Mouse (Mus musculus): Measurements from ENCODE around the gene Fam118a.
A peak's percentile ranks its signal among the peaks of the same experiment; 100 is the strongest.
"Not testable (repeated sequence)": the region's sequence is repeated elsewhere in the genome, so short reads cannot be mapped to it uniquely, and the experiment has no call there.

The Fam118a gene

GRCm38 (mm10) chr15:85028648-85029047 lies at the start of gene Fam118a:
Fam118a (plus strand) TSS chr15:85028948.
- not testable (repeated sequence) for DNase-seq

DNA sequence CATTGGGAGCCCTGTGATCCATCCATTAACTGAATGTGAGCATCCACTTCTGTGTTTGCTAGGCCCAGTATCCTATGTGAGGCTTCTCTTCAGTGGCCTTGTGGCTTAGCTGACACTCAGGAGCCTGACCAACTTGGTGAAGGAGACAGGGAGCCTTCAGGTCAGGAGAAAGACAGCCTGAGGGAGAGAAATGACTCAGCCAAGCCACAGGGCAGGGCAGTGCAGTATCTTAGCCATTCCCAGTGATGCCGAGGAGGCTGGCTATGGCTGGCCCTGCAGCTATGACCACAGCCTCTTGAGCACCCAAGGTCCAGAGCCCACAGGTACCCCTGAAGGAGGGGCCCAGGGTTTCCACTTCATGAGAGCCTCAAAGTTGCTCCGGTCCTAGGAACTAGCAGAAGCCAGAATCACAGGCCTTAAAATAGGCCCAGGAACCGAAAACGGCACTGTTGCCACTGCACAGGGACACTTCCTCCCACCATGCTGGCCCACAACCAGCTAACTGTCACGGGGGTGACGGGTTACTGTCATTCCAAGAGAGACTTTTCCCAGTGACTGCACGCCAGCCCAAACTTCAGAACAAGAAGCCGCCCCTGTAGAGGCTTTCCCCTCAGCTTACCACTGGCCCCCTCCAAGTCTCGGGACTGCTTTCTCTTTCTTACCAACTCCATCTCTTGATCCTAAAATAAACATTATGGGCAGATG lies 47.0 kb upstream of the Fam118a start:
- no peak for DNase-seq

DNA sequence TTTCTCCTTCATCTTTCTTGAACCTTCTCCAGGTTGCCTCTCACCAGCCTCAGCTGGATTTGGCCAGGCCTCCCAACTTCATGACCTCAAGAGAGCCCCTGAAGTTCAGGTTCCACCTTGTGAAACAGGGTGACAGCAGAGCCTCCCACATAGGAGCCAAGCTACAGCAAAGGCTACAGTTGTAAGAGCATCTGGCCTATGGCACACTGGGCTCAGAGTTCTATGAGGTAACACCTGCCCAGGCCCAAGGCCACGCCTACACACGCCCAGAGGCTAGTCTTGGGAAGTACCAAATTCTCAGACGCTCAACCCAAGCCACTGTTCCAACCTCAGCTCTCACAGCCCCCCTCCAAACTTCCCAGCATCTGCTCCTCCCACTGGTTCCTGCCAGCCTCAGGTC lies 45.9 kb upstream of the Fam118a start:
- no peak for DNase-seq

GRCm38 (mm10) chr15:84983721-84984120 lies 45.0 kb upstream of the Fam118a start:
- no peak for DNase-seq

DNA sequence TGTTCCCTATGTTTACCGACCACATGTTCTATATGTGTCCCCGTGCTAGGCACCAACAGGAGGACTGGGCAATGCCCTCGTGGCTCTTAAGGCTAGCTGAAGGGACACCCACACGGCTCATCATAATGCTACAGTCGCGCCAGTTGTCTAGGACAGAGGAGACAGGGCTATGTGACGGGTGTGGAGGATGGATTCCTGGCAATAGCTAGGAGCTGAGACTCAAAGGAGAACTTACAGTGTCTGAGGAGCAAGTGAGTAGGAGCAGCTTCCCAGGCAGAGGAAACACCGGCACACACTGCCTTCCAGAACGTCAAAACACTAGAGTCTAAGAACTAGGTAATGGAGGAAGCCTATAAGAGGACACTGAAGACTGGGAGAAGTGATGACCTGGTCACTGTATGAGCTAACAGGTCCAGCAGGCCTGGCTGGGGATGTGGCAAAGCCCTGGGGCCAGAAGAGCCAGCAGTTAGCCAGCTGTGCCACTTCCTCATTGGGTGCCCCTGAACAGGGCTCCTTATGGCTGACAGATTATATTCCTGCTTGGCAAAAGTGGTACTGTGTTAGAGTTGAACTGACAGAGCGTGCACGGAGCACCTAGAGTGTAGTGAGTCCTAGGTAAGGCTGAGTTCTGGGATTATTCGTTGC lies 43.1 kb upstream of the Fam118a start:
- no peak for DNase-seq

GRCm38 (mm10) chr15:84986171-84987019 lies 42.4 kb upstream of the Fam118a start:
- peak; percentile 43 for DNase-seq

GRCm38 (mm10) chr15:84987020-84987815 lies 41.5 kb upstream of the Fam118a start:
- peak; percentile 60 for DNase-seq

DNA sequence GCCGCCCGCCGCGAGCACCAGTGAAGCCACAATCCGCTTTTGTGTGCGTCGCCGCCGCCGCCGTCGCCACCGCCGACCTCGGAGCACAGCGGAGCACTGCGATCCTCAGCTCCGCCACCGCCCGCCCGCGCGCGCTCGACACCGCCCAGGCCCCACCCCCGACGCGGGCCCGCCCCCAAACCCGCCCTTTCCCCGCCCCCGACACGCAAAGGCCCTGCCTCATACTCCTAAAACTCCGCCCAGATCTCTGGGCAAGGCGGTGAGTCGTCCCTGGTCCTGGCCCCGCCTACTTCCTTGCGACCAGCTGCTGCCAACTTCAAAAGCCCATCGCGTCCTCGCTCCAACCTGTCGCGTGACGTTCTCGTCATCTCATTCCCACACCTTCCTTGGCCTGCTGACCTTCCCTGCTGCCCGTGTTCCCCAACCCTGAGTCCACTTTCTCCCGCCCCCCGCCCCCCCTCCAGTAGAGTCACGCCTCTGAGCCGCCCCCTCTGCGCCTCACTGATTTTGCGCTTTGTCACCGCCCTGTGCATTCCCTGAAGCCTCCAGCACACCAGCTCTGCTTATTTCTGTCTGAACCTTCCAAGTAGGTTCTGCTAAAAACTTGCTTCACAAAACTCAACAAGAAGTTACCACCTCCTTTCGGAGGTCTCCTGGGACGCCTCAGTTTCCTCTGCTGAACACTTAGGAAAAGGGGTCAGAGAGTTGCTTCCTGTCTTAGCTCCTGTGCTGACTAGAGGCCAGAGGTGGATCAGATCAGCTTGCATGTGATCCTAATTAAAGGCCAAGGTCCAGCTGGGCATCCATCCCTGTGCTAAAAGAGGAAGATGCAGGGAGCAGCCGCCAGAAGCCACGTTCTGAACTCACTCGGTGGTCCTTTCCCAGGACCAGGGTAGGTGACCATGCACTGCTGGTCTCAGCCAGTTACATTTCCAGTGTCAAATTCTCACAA lies 40.6 kb upstream of the Fam118a start, which contains the start of gene 5031439G07Rik:
5031439G07Rik (minus strand) TSS at position 678 of the 952 bp plus-strand sequence.
- DNase-seq: peak; percentile 92

- DNase-seq: no peak
These were observed 39.6 kb upstream of the Fam118a start for GRCm38 (mm10) chr15:84989098-84989497.

GRCm38 (mm10) chr15:84989771-84990170 lies 39.0 kb upstream of the Fam118a start:
- DNase-seq: no peak

- DNase-seq: no peak
These were observed 34.2 kb upstream of the Fam118a start for GRCm38 (mm10) chr15:84994498-84994897.

- no peak for DNase-seq
These were observed 33.7 kb upstream of the Fam118a start for GRCm38 (mm10) chr15:84995041-84995440.

DNA sequence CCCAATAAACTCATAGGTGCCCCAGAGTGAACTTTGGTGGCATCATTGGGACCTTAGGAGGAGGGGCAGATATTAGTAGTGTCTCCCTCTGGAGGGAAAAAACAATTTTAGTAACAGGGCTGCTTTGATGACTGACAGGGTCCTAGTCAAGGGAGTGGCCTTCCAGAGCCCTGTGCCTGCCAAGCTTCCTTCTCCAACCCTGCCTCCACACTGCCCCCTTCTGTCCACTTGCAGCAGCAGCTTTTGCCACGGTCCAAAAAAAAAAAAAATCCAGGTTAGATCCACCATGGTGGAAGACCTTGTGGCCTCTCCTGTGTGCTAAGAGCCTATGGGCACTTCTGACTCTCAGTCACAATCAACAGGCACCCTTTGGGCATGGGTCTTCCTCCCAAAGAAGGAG lies 32.8 kb upstream of the Fam118a start:
- DNase-seq: no peak

DNA sequence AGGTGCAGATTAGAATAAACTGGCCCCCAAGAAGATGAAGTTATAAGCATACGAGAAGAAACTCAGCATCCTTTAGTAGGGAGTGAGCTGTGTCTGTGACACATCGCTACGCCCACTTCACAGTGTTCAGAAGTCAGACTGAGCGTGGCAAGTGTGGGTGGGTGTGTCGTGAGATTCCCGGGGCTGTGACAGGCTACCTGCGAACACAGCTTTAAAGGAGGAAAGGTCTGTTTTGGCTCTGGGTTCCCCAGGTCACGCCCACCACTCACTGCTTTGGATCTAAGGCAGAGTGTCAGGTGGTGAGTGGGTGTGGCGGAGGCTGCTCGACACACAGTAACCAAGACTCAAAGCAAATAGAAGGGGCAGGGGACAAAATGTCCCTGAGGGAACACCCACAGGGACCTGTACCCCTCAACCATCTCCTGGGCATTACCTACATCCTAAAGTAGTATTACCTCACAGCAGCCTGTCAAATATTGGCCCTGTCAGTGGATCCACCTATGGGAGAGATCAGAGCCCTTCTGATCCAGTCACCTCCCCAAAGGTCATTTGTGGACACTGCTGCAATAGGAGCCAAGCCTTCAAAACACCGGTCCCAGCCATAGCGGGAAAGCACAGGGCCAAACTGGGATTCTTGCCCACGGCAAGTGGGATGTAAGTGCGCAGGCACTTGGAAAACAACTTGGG lies 30.8 kb upstream of the Fam118a start:
- DNase-seq: no peak

- DNase-seq: no peak
These were observed 28.8 kb upstream of the Fam118a start for GRCm38 (mm10) chr15:84999911-85000310.

DNA sequence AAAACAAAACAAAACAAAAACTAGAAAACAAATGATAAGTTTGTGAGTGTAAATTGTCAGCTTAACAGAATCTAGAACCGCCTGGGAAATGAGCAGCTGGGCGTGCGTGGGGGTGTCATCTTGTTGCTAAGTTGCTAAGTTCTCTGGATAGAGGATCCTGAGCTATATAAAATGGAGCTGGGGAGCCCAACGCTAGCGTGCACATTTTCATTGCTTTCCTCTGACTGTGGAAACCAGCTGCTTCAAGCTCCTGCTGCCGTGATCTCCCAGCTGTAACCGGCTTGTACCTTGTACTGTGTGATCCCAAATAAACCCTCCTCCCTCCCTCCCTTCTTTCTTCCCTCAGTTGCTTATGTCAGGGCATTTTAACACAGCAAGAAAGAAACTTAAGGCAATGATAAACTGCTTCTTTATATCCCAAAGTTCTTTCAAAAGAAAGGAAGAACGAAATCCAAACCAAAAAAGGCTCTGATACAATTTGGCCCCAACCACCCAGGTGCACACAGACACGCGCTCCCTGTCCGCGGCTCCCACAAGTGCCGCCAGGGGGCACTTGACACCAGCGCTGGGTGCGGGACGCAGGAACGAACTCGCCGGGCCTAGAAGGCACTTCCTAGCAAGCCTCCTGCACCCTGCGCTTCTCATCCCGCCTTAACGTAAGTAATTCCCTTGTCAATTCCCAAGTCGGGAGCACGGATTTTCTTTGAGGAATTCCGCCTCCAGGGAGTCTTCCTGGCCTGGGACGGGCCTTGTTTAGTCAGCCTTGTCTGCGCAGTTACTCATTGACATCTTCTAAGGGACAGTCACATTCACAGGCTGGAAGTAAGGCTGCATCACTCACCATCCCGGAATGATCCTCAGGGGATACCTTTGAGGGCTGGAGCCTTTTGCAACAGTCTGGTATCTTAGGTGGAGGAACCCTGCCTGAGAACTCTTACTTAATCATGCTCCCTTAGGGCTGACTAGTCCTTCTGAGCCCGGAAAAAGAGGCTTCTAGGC lies 27.5 kb upstream of the Fam118a start:
- peak; percentile 67 for DNase-seq

DNA sequence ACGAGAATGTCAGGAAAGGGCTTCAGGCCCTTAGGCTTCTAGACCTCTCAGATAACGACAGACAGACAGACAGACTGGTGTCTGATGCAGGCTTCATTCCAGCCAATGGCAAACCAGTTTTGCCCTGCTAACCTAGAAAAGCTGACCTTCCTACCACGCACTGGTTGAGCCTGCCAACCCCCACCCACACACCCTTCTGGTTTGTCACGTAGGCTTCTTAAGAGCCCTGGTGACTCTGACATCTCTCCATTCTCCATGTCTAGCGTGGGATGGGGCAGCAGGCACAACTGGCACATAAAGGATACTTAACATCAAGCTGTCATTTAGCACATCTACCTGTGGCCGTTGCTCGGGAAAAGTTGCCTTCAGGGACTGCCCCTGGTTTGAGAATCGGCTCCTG lies 19.1 kb upstream of the Fam118a start:
- DNase-seq: no peak

GRCm38 (mm10) chr15:85011895-85012661 lies 16.7 kb upstream of the Fam118a start:
- no peak for DNase-seq

- DNase-seq: no peak
These were observed 16.1 kb upstream of the Fam118a start for GRCm38 (mm10) chr15:85012662-85013054.

Measured in cerebellum, adult 9-11 months (tissue).